Mouse (Mus musculus): ENCODE measurements at regions not wholly inside any gene's neighbourhood (a gene's known extent, or its start where the extent isn't known, plus 50 kb on each side); places are given as distances from the start of the nearest gene placed in this dataset.

DNA sequence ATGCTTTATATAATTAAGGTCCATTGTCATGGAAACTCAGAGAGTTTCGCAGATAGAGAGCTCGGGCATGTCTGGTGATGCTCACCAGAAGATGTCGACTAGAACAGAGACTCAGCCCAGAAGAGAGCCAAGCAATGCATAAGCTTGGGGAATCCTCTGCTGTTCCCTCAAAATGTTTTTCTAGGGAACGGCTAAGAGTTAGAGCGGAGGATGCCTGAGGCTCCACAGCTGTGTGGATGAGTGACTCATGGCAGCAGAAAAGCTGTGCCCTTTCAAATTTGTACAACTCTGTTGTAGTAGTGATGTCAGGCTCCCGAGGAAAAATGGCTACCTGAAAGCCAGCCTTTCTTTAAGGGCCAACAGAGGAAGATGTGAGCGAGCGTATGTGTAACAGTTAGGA, 586.2 kb upstream of the Fam19a5 start:
- no peak for TF ChIP-seq POLR2A (IDR thresholded peaks at IDR 0.05; ENCODE audit: control insufficient read depth, low read depth, low read length)
- no peak for TF ChIP-seq CTCF (IDR thresholded peaks at IDR 0.05; ENCODE audit: control insufficient read depth, insufficient read depth, insufficient replicate concordance, low read depth, low read length)

All from testis, adult 2 months (tissue).